Mouse (Mus musculus): ENCODE data around the gene Fam53a.

DNA sequence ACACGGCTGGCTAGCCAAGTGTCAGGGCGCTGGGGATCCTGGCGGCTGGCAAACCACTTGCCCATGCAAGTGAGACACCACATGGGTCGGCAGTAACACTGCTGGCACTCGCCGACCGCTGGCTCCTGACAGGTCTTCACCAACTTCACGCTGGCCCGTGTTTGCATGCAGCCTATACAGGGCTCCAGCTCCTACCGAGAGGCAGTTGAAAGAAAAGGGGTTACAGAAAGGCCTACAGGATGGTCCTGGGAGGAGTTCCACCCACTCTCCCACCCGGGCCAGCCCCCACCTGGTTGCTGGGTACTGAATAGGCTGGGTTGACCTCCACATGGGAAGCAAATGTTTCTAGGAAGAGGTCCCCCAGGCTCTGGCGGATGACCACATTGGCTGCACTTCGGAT lies 25.0 kb upstream of the Fam53a start:
- TF ChIP-seq CTCF (IDR thresholded peaks at IDR 0.05; ENCODE audit: low read depth) = no peak
- TF ChIP-seq EP300 (IDR thresholded peaks at IDR 0.05; ENCODE audit: low read depth) = no peak
